Mouse (Mus musculus): ENCODE measurements around the gene Sppl2b. TPM values are rescaled to one million over a fixed set of nuclear protein-coding genes. Genes with fewer than 3 reads are reported as not detected.
A peak's percentile ranks its signal among the peaks of the same experiment; 100 is the strongest.

Sppl2b gene
- polyA plus RNA-seq, 1 experiment = 127 TPM

- peaks cover 9% of the 10 kb centered on the region; the same call in 1 of the 2 replicates for H3K36me3 ChIP-seq (ENCODE audit: control insufficient read depth, insufficient read depth, low read length)
- TF ChIP-seq POLR2A (IDR thresholded peaks at IDR 0.05; ENCODE audit: low read depth, low read length) = no peak
- no peak for TF ChIP-seq CTCF (IDR thresholded peaks at IDR 0.05; ENCODE audit: extremely low read depth, insufficient read depth, insufficient read length, insufficient replicate concordance)
- 3% methylated on average over 10 of the region's 10 CpGs for WGBS
- no peak overlapping the region for H3K27ac ChIP-seq (ENCODE audit: insufficient read depth, low read length)
- DNase-seq (ENCODE audit: low read depth in 1 of 2, low spot score in 2 of 2) = peak; percentile 38 to 64
- H3K27me3 ChIP-seq (ENCODE audit: control insufficient read depth, insufficient read depth, low read length) = peaks cover 2% of the 10 kb centered on the region; the same call in 1 of the 2 replicates
- H3K4me1 ChIP-seq (ENCODE audit: control insufficient read depth, insufficient read depth, insufficient read length) = no peaks in the 10 kb centered on the region
- no peak overlapping the region for H3K4me3 ChIP-seq (ENCODE audit: extremely low read depth, insufficient read depth, insufficient read length)
These were observed 6.5 kb upstream of the Sppl2b start for GRCm38 (mm10) chr10:80848571-80848970.

- WGBS = 30% methylated on average over 11 of the region's 11 CpGs
- Histone ChIP-seq H3K27me3 (ENCODE audit: control insufficient read depth, insufficient read depth, low read length) (no peaks in the 10 kb centered on the region), H3K4me1 (ENCODE audit: control insufficient read depth, insufficient read depth, insufficient read length) (peaks cover 4% of the 10 kb centered on the region), H3K4me3 (ENCODE audit: extremely low read depth, insufficient read depth, insufficient read length) (peak overlapping the region; percentile 78), H3K27ac (ENCODE audit: insufficient read depth, low read length) (peak overlapping the region; percentile 9; the same call in 1 of the 2 replicates), H3K36me3 (ENCODE audit: control insufficient read depth, insufficient read depth, low read length) (peaks cover 11% of the 10 kb centered on the region; the same call in 1 of the 2 replicates)
- no peak for DNase-seq (ENCODE audit: low read depth in 1 of 2, low spot score in 2 of 2)
- no peak for TF ChIP-seq CTCF (IDR thresholded peaks at IDR 0.05; ENCODE audit: extremely low read depth, insufficient read depth, insufficient read length, insufficient replicate concordance)
- no peak for TF ChIP-seq POLR2A (IDR thresholded peaks at IDR 0.05; ENCODE audit: low read depth, low read length)
These were observed 636 bp downstream of the Sppl2b start for GRCm38 (mm10) chr10:80855749-80856073.

GRCm38 (mm10) chr10:80856267-80856666 lies 1.2 kb downstream of the Sppl2b start:
- H3K4me1 ChIP-seq (ENCODE audit: control insufficient read depth, insufficient read depth, insufficient read length) = peaks cover 4% of the 10 kb centered on the region
- H3K27me3 ChIP-seq (ENCODE audit: control insufficient read depth, insufficient read depth, low read length) = no peaks in the 10 kb centered on the region
- DNase-seq (ENCODE audit: low read depth in 1 of 2, low spot score in 2 of 2) = no peak
- H3K4me3 ChIP-seq (ENCODE audit: extremely low read depth, insufficient read depth, insufficient read length) = no peak overlapping the region
- TF ChIP-seq CTCF (IDR thresholded peaks at IDR 0.05; ENCODE audit: extremely low read depth, insufficient read depth, insufficient read length, insufficient replicate concordance) = no peak
- no peak for TF ChIP-seq POLR2A (IDR thresholded peaks at IDR 0.05; ENCODE audit: low read depth, low read length)
- H3K27ac ChIP-seq (ENCODE audit: insufficient read depth, low read length) = peak overlapping the region; percentile 7
- 51% methylated on average over 3 of the region's 3 CpGs for WGBS
- H3K36me3 ChIP-seq (ENCODE audit: control insufficient read depth, insufficient read depth, low read length) = peaks cover 11% of the 10 kb centered on the region; the same call in 1 of the 2 replicates

GRCm38 (mm10) chr10:80856908-80857307 lies 1.8 kb downstream of the Sppl2b start:
- Histone ChIP-seq H3K27me3 (ENCODE audit: control insufficient read depth, insufficient read depth, low read length) (no peaks in the 10 kb centered on the region), H3K4me1 (ENCODE audit: control insufficient read depth, insufficient read depth, insufficient read length) (peaks cover 4% of the 10 kb centered on the region), H3K4me3 (ENCODE audit: extremely low read depth, insufficient read depth, insufficient read length) (peak overlapping the region; percentile 9; the same call in 1 of the 2 replicates), H3K27ac (ENCODE audit: insufficient read depth, low read length) (peak overlapping the region; percentile 26), H3K36me3 (ENCODE audit: control insufficient read depth, insufficient read depth, low read length) (peaks cover 9% of the 10 kb centered on the region; the same call in 1 of the 2 replicates)
- WGBS = 77% methylated on average over 5 of the region's 5 CpGs
- TF ChIP-seq POLR2A (IDR thresholded peaks at IDR 0.05; ENCODE audit: low read depth, low read length) = no peak
- no peak for TF ChIP-seq CTCF (IDR thresholded peaks at IDR 0.05; ENCODE audit: extremely low read depth, insufficient read depth, insufficient read length, insufficient replicate concordance)
- no peak for DNase-seq (ENCODE audit: low read depth in 1 of 2, low spot score in 2 of 2)

- Histone ChIP-seq H3K27ac (ENCODE audit: insufficient read depth, low read length) (peak overlapping the region; percentile 26), H3K4me1 (ENCODE audit: control insufficient read depth, insufficient read depth, insufficient read length) (peaks cover 4% of the 10 kb centered on the region), H3K27me3 (ENCODE audit: control insufficient read depth, insufficient read depth, low read length) (no peaks in the 10 kb centered on the region), H3K36me3 (ENCODE audit: control insufficient read depth, insufficient read depth, low read length) (peaks cover 11% of the 10 kb centered on the region), H3K4me3 (ENCODE audit: extremely low read depth, insufficient read depth, insufficient read length) (peak overlapping the region; percentile 9; the same call in 1 of the 2 replicates)
- TF ChIP-seq CTCF (IDR thresholded peaks at IDR 0.05; ENCODE audit: extremely low read depth, insufficient read depth, insufficient read length, insufficient replicate concordance) (no peak), POLR2A (IDR thresholded peaks at IDR 0.05; ENCODE audit: low read depth, low read length) (no peak)
- DNase-seq (ENCODE audit: low read depth in 1 of 2, low spot score in 2 of 2) = no peak
- 58% methylated on average over 8 of the region's 8 CpGs for WGBS
These were observed 2.3 kb downstream of the Sppl2b start for GRCm38 (mm10) chr10:80857386-80857785.

GRCm38 (mm10) chr10:80857848-80858247 lies 2.8 kb downstream of the Sppl2b start:
- peak overlapping the region; percentile 26 for H3K27ac ChIP-seq (ENCODE audit: insufficient read depth, low read length)
- no peaks in the 10 kb centered on the region for H3K27me3 ChIP-seq (ENCODE audit: control insufficient read depth, insufficient read depth, low read length)
- H3K4me3 ChIP-seq (ENCODE audit: extremely low read depth, insufficient read depth, insufficient read length) = no peak overlapping the region
- 80% methylated on average over 3 of the region's 3 CpGs for WGBS
- no peak for DNase-seq (ENCODE audit: low read depth in 1 of 2, low spot score in 2 of 2)
- TF ChIP-seq CTCF (IDR thresholded peaks at IDR 0.05; ENCODE audit: extremely low read depth, insufficient read depth, insufficient read length, insufficient replicate concordance) (no peak), POLR2A (IDR thresholded peaks at IDR 0.05; ENCODE audit: low read depth, low read length) (no peak)
- peaks cover 11% of the 10 kb centered on the region for H3K36me3 ChIP-seq (ENCODE audit: control insufficient read depth, insufficient read depth, low read length)
- peaks cover 4% of the 10 kb centered on the region for H3K4me1 ChIP-seq (ENCODE audit: control insufficient read depth, insufficient read depth, insufficient read length)

- no peak for TF ChIP-seq CTCF (IDR thresholded peaks at IDR 0.05; ENCODE audit: extremely low read depth, insufficient read depth, insufficient read length, insufficient replicate concordance)
- no peak for TF ChIP-seq POLR2A (IDR thresholded peaks at IDR 0.05; ENCODE audit: low read depth, low read length)
- H3K4me3 ChIP-seq (ENCODE audit: extremely low read depth, insufficient read depth, insufficient read length) = no peak overlapping the region
- peak overlapping the region; percentile 56; the same call in 1 of the 2 replicates for H3K27ac ChIP-seq (ENCODE audit: insufficient read depth, low read length)
- no peak for DNase-seq (ENCODE audit: low read depth in 1 of 2, low spot score in 2 of 2)
- no peaks in the 10 kb centered on the region for H3K27me3 ChIP-seq (ENCODE audit: control insufficient read depth, insufficient read depth, low read length)
- H3K4me1 ChIP-seq (ENCODE audit: control insufficient read depth, insufficient read depth, insufficient read length) = peaks cover 4% of the 10 kb centered on the region
- peaks cover 12% of the 10 kb centered on the region for H3K36me3 ChIP-seq (ENCODE audit: control insufficient read depth, insufficient read depth, low read length)
- 79% methylated on average over 7 of the region's 7 CpGs for WGBS
These were observed 3.4 kb downstream of the Sppl2b start for GRCm38 (mm10) chr10:80858350-80858935.
